ENCODE assay signal across 1 mouse cellular context in genomic region chr1:72582947-72583731, GRCm38 (mm10).
TF ChIP-seq lines count a peak whose summit lies in the region.

Smarcal1 (plus strand) TSS chr1:72583251.

TF ChIP-seq in CH12.LX, 34 proteins besides CTCF, POLR2A, EP300 and RAD21 (continued from another document):
- peak; percentile 92 for TF ChIP-seq NELFE (IDR thresholded peaks at IDR 0.05; ENCODE audit: low read depth, low read length)
- TF ChIP-seq MAX (IDR thresholded peaks at IDR 0.05; ENCODE audit: low read length): no peak
- TF ChIP-seq UBTF (IDR thresholded peaks at IDR 0.05; ENCODE audit: low read depth, low read length): no peak
- TF ChIP-seq CHD1 (IDR thresholded peaks at IDR 0.05; ENCODE audit: low read depth, low read length): no peak
- TF ChIP-seq GABPA (IDR thresholded peaks at IDR 0.05; ENCODE audit: insufficient replicate concordance, low read depth, low read length): peak; percentile 86; the same call in 1 of the 2 replicates
- TF ChIP-seq MEF2A (IDR thresholded peaks at IDR 0.05; ENCODE audit: borderline replicate concordance, low read depth, low read length): 0 out of 2 replicates have a peak, but pooled peaks have one; percentile 52
- peak; percentile 84 for TF ChIP-seq ZMIZ1 (IDR thresholded peaks at IDR 0.05; ENCODE audit: low read depth, low read length)
- TF ChIP-seq ETS1 (conservative IDR thresholded peaks at IDR 0.05; ENCODE audit: low read depth, low read length): no peak
- no peak for TF ChIP-seq MAZ (IDR thresholded peaks at IDR 0.05; ENCODE audit: low read depth, low read length)
- TF ChIP-seq SMC3 (IDR thresholded peaks at IDR 0.05; ENCODE audit: low read depth, low read length): no peak
- peak; percentile 99 for TF ChIP-seq KAT2A (IDR thresholded peaks at IDR 0.05; ENCODE audit: insufficient replicate concordance, low read length)
- TF ChIP-seq MYC (IDR thresholded peaks at IDR 0.05; ENCODE audit: low read depth, low read length): peak; percentile 63
- peak; percentile 73 for TF ChIP-seq ELF1 (IDR thresholded peaks at IDR 0.05; ENCODE audit: low read depth, low read length)
